Mouse (Mus musculus): ENCODE results near the gene Map3k4. TPM values are rescaled to one million over a fixed set of nuclear protein-coding genes. Genes with fewer than 3 reads are reported as not detected.

Gene Map3k4
- total RNA-seq, 2 experiments from 2014 or later: 39.4 to 44.4 TPM

GRCm38 (mm10) chr17:12277297-12277696 is 41.3 kb downstream of the Map3k4 start:
- intact Hi-C loops (cut with DNase I): no loop called here
- DNase-seq (ENCODE audit: low spot score in 2 of 2): no peak

GRCm38 (mm10) chr17:12276496-12277200 is 41.9 kb downstream of the Map3k4 start:
- DNase-seq (ENCODE audit: low spot score in 2 of 2): peak in 1 of 2 experiments; percentile 61
- intact Hi-C loops (cut with DNase I): no loop called here

GRCm38 (mm10) chr17:12275756-12276155 is 42.8 kb downstream of the Map3k4 start:
- peak in 1 of 2 experiments; percentile 49 for DNase-seq (ENCODE audit: low spot score in 2 of 2)
- intact Hi-C loops (cut with DNase I): no loop called here

- intact Hi-C loops (cut with DNase I): no loop called here
- no peak for DNase-seq (ENCODE audit: low spot score in 2 of 2)
Observed at GRCm38 (mm10) chr17:12273032-12273431, 45.6 kb downstream of the Map3k4 start.

GRCm38 (mm10) chr17:12271805-12272204 is 46.8 kb downstream of the Map3k4 start:
- no peak for DNase-seq (ENCODE audit: low spot score in 2 of 2)
- intact Hi-C loops (cut with DNase I): no loop called here

- intact Hi-C loops (cut with DNase I): no loop called here
- no peak for DNase-seq (ENCODE audit: low spot score in 2 of 2)
Observed at GRCm38 (mm10) chr17:12268538-12268937, 50.1 kb downstream of the Map3k4 start.

GRCm38 (mm10) chr17:12268091-12268490 is 50.5 kb downstream of the Map3k4 start:
- intact Hi-C loops (cut with DNase I): no loop called here
- DNase-seq (ENCODE audit: low spot score in 2 of 2): no peak

GRCm38 (mm10) chr17:12265969-12266925 is 52.3 kb downstream of the Map3k4 start:
- intact Hi-C loops (cut with DNase I): loop anchor here (1.0 to 2.0 kb wide), 2 partner anchors 52 to 101 kb away; partner anchors contain the start of gene Map3k4
- DNase-seq (ENCODE audit: low spot score in 2 of 2): peak; percentile 67 to 85

GRCm38 (mm10) chr17:12264293-12264692 is 54.3 kb downstream of the Map3k4 start:
- no peak for DNase-seq (ENCODE audit: low spot score in 2 of 2)
- intact Hi-C loops (cut with DNase I): no loop called here

- intact Hi-C loops (cut with DNase I): no loop called here
- no peak for DNase-seq (ENCODE audit: low spot score in 2 of 2)
Observed at GRCm38 (mm10) chr17:12263787-12264186, 54.8 kb downstream of the Map3k4 start.

GRCm38 (mm10) chr17:12262851-12263250 is 55.7 kb downstream of the Map3k4 start:
- intact Hi-C loops (cut with DNase I): no loop called here
- DNase-seq (ENCODE audit: low spot score in 2 of 2): no peak

GRCm38 (mm10) chr17:12261887-12262286 is 56.7 kb downstream of the Map3k4 start:
- DNase-seq (ENCODE audit: low spot score in 2 of 2): no peak
- intact Hi-C loops (cut with DNase I): no loop called here

GRCm38 (mm10) chr17:12261376-12261775 is 57.2 kb downstream of the Map3k4 start:
- intact Hi-C loops (cut with DNase I): no loop called here
- DNase-seq (ENCODE audit: low spot score in 2 of 2): no peak

GRCm38 (mm10) chr17:12259957-12260356 is 58.6 kb downstream of the Map3k4 start:
- intact Hi-C loops (cut with DNase I): no loop called here
- no peak for DNase-seq (ENCODE audit: low spot score in 2 of 2)

GRCm38 (mm10) chr17:12258517-12258916 is 60.1 kb downstream of the Map3k4 start:
- intact Hi-C loops (cut with DNase I): no loop called here
- DNase-seq (ENCODE audit: low spot score in 2 of 2): no peak

GRCm38 (mm10) chr17:12256142-12256541 is 62.5 kb downstream of the Map3k4 start:
- intact Hi-C loops (cut with DNase I): no loop called here
- DNase-seq (ENCODE audit: low spot score in 2 of 2): no peak

- intact Hi-C loops (cut with DNase I): no loop called here
- no peak for DNase-seq (ENCODE audit: low spot score in 2 of 2)
Observed at GRCm38 (mm10) chr17:12250581-12250980, 68.0 kb downstream of the Map3k4 start.

GRCm38 (mm10) chr17:12249783-12250504 is 68.7 kb downstream of the Map3k4 start:
- intact Hi-C loops (cut with DNase I): no loop called here
- peak in 1 of 2 experiments; percentile 31 for DNase-seq (ENCODE audit: low spot score in 2 of 2)

- no peak for DNase-seq (ENCODE audit: low spot score in 2 of 2)
- intact Hi-C loops (cut with DNase I): no loop called here
Observed at GRCm38 (mm10) chr17:12240701-12241100, 77.9 kb downstream of the Map3k4 start.

- intact Hi-C loops (cut with DNase I): no loop called here
- no peak for DNase-seq (ENCODE audit: low spot score in 2 of 2)
Observed at GRCm38 (mm10) chr17:12232724-12233123, 85.9 kb downstream of the Map3k4 start.

Measured in left cerebral cortex, postnatal 25 days (tissue).